Mouse (Mus musculus): ENCODE data around the gene Fiz1. TPM values are rescaled to one million over a fixed set of nuclear protein-coding genes. Genes with fewer than 3 reads are reported as not detected.
"Not testable (repeated sequence)": the region's sequence is repeated elsewhere in the genome, so short reads cannot be mapped to it uniquely, and the experiment has no call there.

Gene Fiz1
- polyA plus RNA-seq, 1 experiment from 2014 or later = 65.1 TPM

GRCm38 (mm10) chr7:5016057-5016456 lies 1.6 kb upstream of the Fiz1 start:
- DNase-seq (ENCODE audit: low spot score) = no peak
- 62% methylated on average over 3 of the region's 3 CpGs for WGBS
- no peaks in the 10 kb centered on the region for H3K27me3 ChIP-seq (ENCODE audit: insufficient read depth, poor library complexity, severe bottlenecking)

DNA sequence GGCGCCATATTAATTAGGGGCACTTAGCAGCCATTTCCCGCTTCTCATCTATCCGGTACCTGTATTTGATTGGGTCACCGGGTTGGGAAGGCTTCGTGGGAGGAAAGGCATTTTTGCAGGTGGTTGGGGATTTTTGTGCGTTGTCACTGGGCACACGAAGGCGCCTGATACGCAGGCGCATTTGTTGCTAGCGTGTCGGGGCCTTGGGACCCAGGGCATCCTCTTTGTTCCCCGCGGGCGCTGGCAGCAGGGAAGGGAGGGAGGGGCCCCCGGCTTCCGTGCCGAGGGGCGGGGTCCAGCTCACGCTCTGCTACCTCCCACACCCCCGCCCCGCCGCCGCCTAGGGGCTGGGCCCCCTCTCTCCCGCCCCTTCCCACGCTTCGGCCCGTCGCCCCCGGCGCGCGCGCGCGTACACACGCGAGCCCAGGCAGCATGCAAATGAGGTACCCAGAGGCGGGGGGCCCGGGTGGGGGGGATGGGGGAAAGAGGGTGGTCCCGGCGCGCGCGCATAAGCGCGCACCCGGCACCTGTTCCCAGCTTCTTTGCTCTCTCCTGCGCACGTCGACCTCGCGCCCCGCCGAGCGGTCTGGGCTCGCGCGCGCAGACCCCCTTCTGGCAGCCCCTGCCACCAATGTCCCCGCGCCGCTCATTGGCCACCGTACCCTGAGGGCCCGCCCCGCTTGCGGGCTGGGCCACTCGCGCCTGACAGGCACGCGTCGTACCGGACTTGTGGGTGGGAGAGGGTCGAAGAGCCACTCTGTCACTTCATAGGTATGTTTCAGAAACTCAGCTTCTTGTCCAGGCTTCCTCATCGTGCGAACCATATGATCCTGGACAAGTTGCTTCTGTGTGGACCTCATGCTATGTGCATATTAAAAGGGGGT lies 863 bp upstream of the Fiz1 start, which contains the start of gene Gm44973:
TSS of gene Gm44973 (plus strand) at position 379 of the 884 bp plus-strand sequence.
- H3K27me3 ChIP-seq (ENCODE audit: insufficient read depth, poor library complexity, severe bottlenecking) = no peaks in the 10 kb centered on the region
- peaks cover 42% of the 10 kb centered on the region for H3K36me3 ChIP-seq
- peaks cover 4% of the 10 kb centered on the region; the same call in 1 of the 2 replicates for H3K9me3 ChIP-seq
- under 1% methylated on average over 76 of the region's 76 CpGs for WGBS
- peak within 1 kb of the TSS; percentile 65 for H3K4me3 ChIP-seq
- peaks cover 23% of the 10 kb centered on the region for H3K4me1 ChIP-seq (replicated peaks)
- peak; percentile 97 for DNase-seq (ENCODE audit: low spot score)
- peak within 1 kb of the TSS; percentile 97 for H3K27ac ChIP-seq

More at GRCm38 (mm10) chr7:5016057-5016456, 1.6 kb upstream of the Fiz1 start:
- Histone ChIP-seq H3K4me3 (peak overlapping the region; percentile 65), H3K36me3 (peaks cover 35% of the 10 kb centered on the region), H3K27ac (peak overlapping the region; percentile 97), H3K9me3 (peaks cover 4% of the 10 kb centered on the region; the same call in 1 of the 2 replicates), H3K4me1 (replicated peaks) (peaks cover 26% of the 10 kb centered on the region)

DNA sequence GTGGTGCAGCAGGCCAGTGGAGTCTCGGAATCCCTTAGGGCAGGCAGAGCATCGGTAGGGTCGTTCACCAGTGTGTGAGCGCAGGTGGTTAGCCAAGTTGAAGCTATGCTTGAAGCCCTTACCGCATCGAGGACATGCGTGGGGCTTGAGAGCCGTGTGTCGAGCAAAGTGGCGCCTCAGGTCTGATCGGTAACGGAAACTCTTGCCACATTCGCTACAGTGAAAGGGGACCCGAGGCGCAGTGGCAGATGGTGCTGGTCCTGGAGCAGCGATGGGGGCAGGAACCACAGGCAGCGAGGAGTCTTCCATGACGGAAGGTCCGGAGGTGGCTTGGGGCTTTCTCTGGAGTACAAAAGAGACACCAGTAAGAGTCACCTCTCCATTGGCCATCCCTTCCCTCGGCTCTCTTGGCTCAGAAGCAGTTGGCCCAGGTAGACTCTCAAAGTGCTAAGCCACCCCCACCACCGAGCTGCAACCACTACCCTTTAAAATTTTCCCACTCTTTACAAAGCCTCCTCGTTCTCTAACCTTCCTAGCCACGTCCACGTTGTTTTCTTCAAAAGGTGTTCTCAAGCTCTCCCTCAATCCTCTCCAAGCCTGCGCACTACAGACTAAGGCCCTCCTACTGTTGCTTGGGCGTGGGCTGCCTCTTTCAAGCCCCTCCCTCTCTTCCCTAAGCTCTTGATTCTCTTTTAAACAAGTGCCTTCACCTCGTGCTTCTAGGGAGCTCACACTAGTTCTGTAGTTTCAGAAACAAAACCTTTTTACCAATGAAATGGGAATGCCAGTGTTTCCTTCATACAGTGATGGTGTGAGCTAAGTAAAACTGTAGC lies 1.6 kb downstream of the Fiz1 start:
- DNase-seq (ENCODE audit: low spot score) = no peak
- Histone ChIP-seq H3K9me3 (peaks cover 14% of the 10 kb centered on the region; the same call in 1 of the 2 replicates), H3K4me3 (peak overlapping the region; percentile 65), H3K27me3 (ENCODE audit: insufficient read depth, poor library complexity, severe bottlenecking) (no peaks in the 10 kb centered on the region), H3K36me3 (peaks cover 63% of the 10 kb centered on the region), H3K27ac (no peak overlapping the region), H3K4me1 (replicated peaks) (peaks cover 17% of the 10 kb centered on the region)
- 92% methylated on average over 27 of the region's 27 CpGs for WGBS

DNA sequence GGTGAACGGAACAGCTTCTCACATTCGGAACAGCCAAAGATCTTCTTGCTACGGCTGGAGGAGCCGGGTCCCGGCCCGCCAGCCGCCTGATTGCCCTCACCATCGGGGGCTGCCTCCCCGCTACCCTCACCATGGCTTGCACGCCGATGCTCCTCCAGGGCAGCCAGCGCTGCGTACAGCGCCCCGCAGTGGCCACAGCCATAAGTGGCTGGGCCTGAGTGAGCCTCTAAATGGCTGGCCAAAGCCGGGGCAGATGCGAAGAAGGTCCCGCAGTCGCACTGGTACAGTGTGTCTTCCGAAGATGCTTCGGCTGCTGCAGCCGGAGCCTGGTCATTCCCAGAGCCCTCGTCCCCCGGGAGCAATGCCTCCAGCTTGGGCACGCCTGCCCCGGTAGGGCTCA lies 6.3 kb downstream of the Fiz1 start:
- H3K27me3 ChIP-seq (ENCODE audit: insufficient read depth, poor library complexity, severe bottlenecking) = no peaks in the 10 kb centered on the region
- 0 out of 2 replicates have a peak overlapping the region, but pooled peaks have one; percentile 4 for H3K4me3 ChIP-seq
- WGBS = 96% methylated on average over 26 of the region's 26 CpGs
- peaks cover 74% of the 10 kb centered on the region for H3K36me3 ChIP-seq
- DNase-seq (ENCODE audit: low spot score) = no peak
- peaks cover 3% of the 10 kb centered on the region for H3K4me1 ChIP-seq (replicated peaks)
- H3K27ac ChIP-seq = no peak overlapping the region
- H3K9me3 ChIP-seq = peaks cover 17% of the 10 kb centered on the region; the same call in 1 of the 2 replicates

DNA sequence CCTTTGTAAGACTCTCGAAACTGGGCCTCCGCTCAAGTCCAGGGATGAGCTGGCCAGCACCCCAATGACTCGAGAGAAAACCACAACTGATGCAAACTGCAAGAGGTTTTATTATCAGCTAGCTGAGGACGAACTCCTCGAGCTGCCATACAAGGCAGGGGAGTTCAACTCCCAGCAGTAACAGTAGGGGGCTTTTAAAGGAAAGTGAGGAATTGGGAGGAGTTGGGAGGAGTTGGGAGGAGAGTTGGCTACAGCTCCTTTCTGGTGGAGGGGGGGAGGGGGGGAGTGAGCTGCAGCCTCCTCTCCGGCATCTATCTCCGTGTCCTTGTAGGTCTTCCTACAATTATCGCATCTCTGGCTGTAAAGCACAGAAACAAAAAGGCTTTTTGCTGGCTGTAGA lies 11.6 kb downstream of the Fiz1 start:
- not testable (repeated sequence) for H3K27me3 ChIP-seq (ENCODE audit: insufficient read depth, poor library complexity, severe bottlenecking); H3K27ac ChIP-seq; DNase-seq (ENCODE audit: low spot score); H3K4me1 ChIP-seq (replicated peaks); H3K4me3 ChIP-seq
- Histone ChIP-seq H3K9me3 (peaks cover 11% of the 10 kb centered on the region; the same call in 1 of the 2 replicates), H3K36me3 (peaks cover 21% of the 10 kb centered on the region)
- WGBS = 71% methylated on average over 8 of the region's 8 CpGs

GRCm38 (mm10) chr7:4999876-5000275 lies 14.6 kb downstream of the Fiz1 start:
- no peak overlapping the region for H3K4me3 ChIP-seq
- peaks cover 18% of the 10 kb centered on the region for H3K4me1 ChIP-seq (replicated peaks)
- DNase-seq (ENCODE audit: low spot score) = no peak
- no peaks in the 10 kb centered on the region for H3K36me3 ChIP-seq
- H3K27me3 ChIP-seq (ENCODE audit: insufficient read depth, poor library complexity, severe bottlenecking) = peaks cover 5% of the 10 kb centered on the region
- peaks cover 13% of the 10 kb centered on the region; the same call in 1 of the 2 replicates for H3K9me3 ChIP-seq
- 79% methylated on average over 2 of the region's 2 CpGs for WGBS
- no peak overlapping the region for H3K27ac ChIP-seq

DNA sequence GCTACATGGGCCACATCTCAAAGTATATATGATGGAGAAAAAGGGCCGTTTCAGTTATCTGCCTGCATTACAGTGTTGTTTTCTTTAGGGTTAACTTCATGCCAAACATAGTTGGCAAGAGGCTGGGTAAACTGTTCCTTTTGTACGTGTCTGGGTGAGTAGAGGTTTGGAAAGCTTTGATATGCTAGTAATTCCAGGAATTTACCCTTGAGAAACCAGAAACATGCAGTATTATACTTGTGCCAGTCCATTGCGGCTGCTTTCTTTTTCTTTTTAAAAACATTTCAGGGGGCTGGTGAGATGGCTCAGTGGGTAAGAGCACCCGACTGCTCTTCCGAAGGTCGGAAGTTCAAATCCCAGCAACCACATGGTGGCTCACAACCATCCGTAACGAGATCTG lies 17.6 kb downstream of the Fiz1 start:
- peaks cover 20% of the 10 kb centered on the region; the same call in 1 of the 2 replicates for H3K9me3 ChIP-seq
- H3K4me1 ChIP-seq (replicated peaks) = peaks cover 35% of the 10 kb centered on the region
- H3K27me3 ChIP-seq (ENCODE audit: insufficient read depth, poor library complexity, severe bottlenecking) = peaks cover 32% of the 10 kb centered on the region
- peak overlapping the region; percentile 89 for H3K4me3 ChIP-seq
- H3K27ac ChIP-seq = 0 out of 2 replicates have a peak overlapping the region, but pooled peaks have one; percentile 92
- WGBS = 70% methylated on average over 8 of the region's 8 CpGs
- no peak for DNase-seq (ENCODE audit: low spot score)
- peaks cover 27% of the 10 kb centered on the region for H3K36me3 ChIP-seq

- Histone ChIP-seq H3K4me1 (replicated peaks) (peaks cover 35% of the 10 kb centered on the region), H3K27ac (peak within 1 kb of the TSS; percentile 92), H3K27me3 (ENCODE audit: insufficient read depth, poor library complexity, severe bottlenecking) (peaks cover 32% of the 10 kb centered on the region), H3K4me3 (peak within 1 kb of the TSS; percentile 89), H3K36me3 (peaks cover 34% of the 10 kb centered on the region), H3K9me3 (peaks cover 22% of the 10 kb centered on the region; the same call in 1 of the 2 replicates)
- DNase-seq (ENCODE audit: low spot score) = peak; percentile 95
- WGBS = 4% methylated on average over 22 of the region's 26 CpGs
Observed at GRCm38 (mm10) chr7:4996003-4996895, 18.2 kb downstream of the Fiz1 start, which contains the start of gene Zfp579. Zfp579 (minus strand) TSS chr7:4996158.

- 7% methylated on average over 19 of the region's 19 CpGs for WGBS
- H3K36me3 ChIP-seq = peaks cover 42% of the 10 kb centered on the region
- H3K27ac ChIP-seq = peak overlapping the region; percentile 92
- DNase-seq (ENCODE audit: low spot score) = no peak
- H3K9me3 ChIP-seq = peaks cover 30% of the 10 kb centered on the region; the same call in 1 of the 2 replicates
- H3K27me3 ChIP-seq (ENCODE audit: insufficient read depth, poor library complexity, severe bottlenecking) = peaks cover 34% of the 10 kb centered on the region
- peak overlapping the region; percentile 89 for H3K4me3 ChIP-seq
- peaks cover 35% of the 10 kb centered on the region for H3K4me1 ChIP-seq (replicated peaks)
Observed at GRCm38 (mm10) chr7:4995268-4996002, 19.1 kb downstream of the Fiz1 start.

GRCm38 (mm10) chr7:4993999-4994788 lies 20.3 kb downstream of the Fiz1 start:
- WGBS = 45% methylated on average over 59 of the region's 59 CpGs
- Histone ChIP-seq H3K9me3 (peaks cover 33% of the 10 kb centered on the region; the same call in 1 of the 2 replicates), H3K27me3 (ENCODE audit: insufficient read depth, poor library complexity, severe bottlenecking) (peaks cover 35% of the 10 kb centered on the region), H3K36me3 (peaks cover 42% of the 10 kb centered on the region), H3K4me1 (replicated peaks) (peaks cover 35% of the 10 kb centered on the region), H3K27ac (0 out of 2 replicates have a peak overlapping the region, but pooled peaks have one; percentile 9), H3K4me3 (peak overlapping the region; percentile 89)
- no peak for DNase-seq (ENCODE audit: low spot score)
